Comparison of ENCODE assay signal across 8 mouse cellular contexts in the genomic region with DNA sequence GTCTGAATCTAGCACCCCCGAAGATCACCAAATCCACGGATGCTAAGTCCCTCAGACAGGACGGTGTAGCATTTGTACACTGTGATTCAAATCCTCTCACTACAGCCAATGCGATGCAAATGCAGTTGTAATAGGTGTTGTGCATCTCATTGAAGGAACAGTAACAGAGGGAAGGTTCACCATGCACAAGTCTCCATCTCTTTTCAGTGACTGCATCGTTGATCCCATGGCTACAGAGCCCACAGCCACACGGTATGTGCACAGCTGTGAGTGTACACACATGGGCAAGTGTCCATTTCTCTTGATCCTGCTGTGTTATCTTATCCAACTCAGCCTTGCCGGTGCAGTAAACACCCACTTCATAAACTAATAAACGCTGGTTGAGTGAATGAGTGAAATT.
DNase-seq lines count a peak whose midpoint lies in the region; ATAC-seq and TF ChIP-seq lines count a peak whose summit lies in the region.
"Had no signal": no experiment of that assay in that cellular context is flagged by ENCODE, and none has a peak within 500 bp of the region (broad histone marks: within the 10 kb centered on the region; RNA-seq: fewer than 3 reads in every experiment).

No protein-coding gene starts in this region.

- TF ChIP-seq POLR2A in myocyte (IDR thresholded peaks at IDR 0.05; ENCODE audit: insufficient read length, low read depth), result no peak
- no peak for TF ChIP-seq POLR2A in kidney, adult 2 months (IDR thresholded peaks at IDR 0.05; ENCODE audit: low read depth, low read length)

- H3K27ac ChIP-seq in kidney, embryonic 15.5 days, result no peak overlapping the region
- no peak overlapping the region for H3K27ac ChIP-seq in embryonic facial prominence, embryonic 15.5 days (replicated peaks)
- H3K27ac ChIP-seq in hindbrain, embryonic 14.5 days, result no peak overlapping the region
- H3K27ac ChIP-seq in kidney, adult 2 months (ENCODE audit: insufficient read depth, low read depth, low read length), result no peak overlapping the region

- no peak overlapping the region for H3K4me2 ChIP-seq in kidney, embryonic 15.5 days
- H3K4me2 ChIP-seq in embryonic facial prominence, embryonic 15.5 days (replicated peaks), result peak overlapping the region; percentile 33
- H3K4me2 ChIP-seq in hindbrain, embryonic 14.5 days (replicated peaks), result peak overlapping the region; percentile 21; the same call in 1 of the 2 replicates
- peak overlapping the region; percentile 8 for H3K4me2 ChIP-seq in myocyte (ENCODE audit: low read depth)

- H3K9me3 ChIP-seq in kidney, embryonic 15.5 days (replicated peaks), result no peaks in the 10 kb centered on the region
- H3K9me3 ChIP-seq in embryonic facial prominence, embryonic 15.5 days (replicated peaks), result no peaks in the 10 kb centered on the region
- H3K9me3 ChIP-seq in hindbrain, embryonic 14.5 days (ENCODE audit: control insufficient read depth, low read length), result no peaks in the 10 kb centered on the region

- no peak overlapping the region for H3K4me3 ChIP-seq in kidney, embryonic 15.5 days (replicated peaks)
- no peak overlapping the region for H3K4me3 ChIP-seq in embryonic facial prominence, embryonic 15.5 days (replicated peaks)
- H3K4me3 ChIP-seq in hindbrain, embryonic 14.5 days (replicated peaks; ENCODE audit: low read length), result no peak overlapping the region
- no peak overlapping the region for H3K4me3 ChIP-seq in myocyte
- H3K4me3 ChIP-seq in kidney, adult 2 months (ENCODE audit: insufficient read depth, low read depth, low read length), result no peak overlapping the region

- intact Hi-C loops in gastrocnemius, postnatal 36 days (cut with DNase I), result no loop called here

- TF ChIP-seq CTCF in kidney, adult 2 months (conservative IDR thresholded peaks at IDR 0.05; ENCODE audit: insufficient read depth, insufficient read length, low read depth, low read length), result no peak

- no peak overlapping the region for H3ac ChIP-seq in myocyte (ENCODE audit: control insufficient read depth, insufficient read length)

- H3K9ac ChIP-seq in kidney, embryonic 15.5 days, result no peak overlapping the region
- no peak overlapping the region for H3K9ac ChIP-seq in embryonic facial prominence, embryonic 15.5 days
- 0 out of 2 replicates have a peak overlapping the region, but pooled peaks have one; percentile 35 for H3K9ac ChIP-seq in hindbrain, embryonic 14.5 days

- H3K27me3 ChIP-seq in kidney, embryonic 15.5 days, result peaks cover 30% of the 10 kb centered on the region
- H3K27me3 ChIP-seq in embryonic facial prominence, embryonic 15.5 days, result peaks cover 17% of the 10 kb centered on the region
- no peaks in the 10 kb centered on the region for H3K27me3 ChIP-seq in hindbrain, embryonic 14.5 days (ENCODE audit: control insufficient read depth, insufficient read depth, low read length)
- H3K27me3 ChIP-seq in myocyte (ENCODE audit: control insufficient read depth, insufficient read depth, insufficient read length), result no peaks in the 10 kb centered on the region
- no peaks in the 10 kb centered on the region for H3K27me3 ChIP-seq in kidney, adult 2 months (replicated peaks; ENCODE audit: control insufficient read depth, insufficient read depth, low read length)

- no peaks in the 10 kb centered on the region for H3K79me2 ChIP-seq in myocyte (ENCODE audit: control insufficient read depth, insufficient read depth)

- DNase-seq in kidney, adult 11 months, result no peak
- no peak for DNase-seq in hindbrain, embryonic 14.5 days (ENCODE audit: low spot score)
- no peak for DNase-seq in gastrocnemius, postnatal 36 days
- DNase-seq in kidney, adult 2 months, result no peak
- DNase-seq: right cerebral cortex, postnatal 25 days had no signal

- no peaks in the 10 kb centered on the region for H3K36me3 ChIP-seq in kidney, embryonic 15.5 days
- no peaks in the 10 kb centered on the region for H3K36me3 ChIP-seq in embryonic facial prominence, embryonic 15.5 days
- no peaks in the 10 kb centered on the region for H3K36me3 ChIP-seq in hindbrain, embryonic 14.5 days (replicated peaks; ENCODE audit: control insufficient read depth, insufficient read depth)
- no peaks in the 10 kb centered on the region for H3K36me3 ChIP-seq in myocyte (ENCODE audit: control insufficient read depth, insufficient read depth)
- H3K36me3 ChIP-seq in kidney, adult 2 months (ENCODE audit: control insufficient read depth, insufficient read depth, low read length), result no peaks in the 10 kb centered on the region

- H3K4me1 ChIP-seq in kidney, embryonic 15.5 days, result peaks cover 27% of the 10 kb centered on the region
- peaks cover 25% of the 10 kb centered on the region for H3K4me1 ChIP-seq in embryonic facial prominence, embryonic 15.5 days
- H3K4me1 ChIP-seq in hindbrain, embryonic 14.5 days (replicated peaks; ENCODE audit: control insufficient read depth, insufficient read depth, low read length), result peaks cover 22% of the 10 kb centered on the region; the same call in 1 of the 2 replicates
- H3K4me1 ChIP-seq in kidney, adult 2 months (ENCODE audit: control insufficient read depth, insufficient read depth, low read length), result no peaks in the 10 kb centered on the region

- ATAC-seq in kidney, embryonic 15.5 days (replicated peaks; ENCODE audit: low FRiP score), result 0 out of 2 replicates have a peak, but pooled peaks have one; percentile 19
- no peak for ATAC-seq in embryonic facial prominence, embryonic 15.5 days (ENCODE audit: insufficient number of reproducible peaks, low FRiP score, low TSS enrichment, low read depth)
- peak; percentile 43 for ATAC-seq in hindbrain, embryonic 14.5 days (ENCODE audit: low FRiP score)

- 25% methylated on average over 8 of the region's 8 CpGs for WGBS in kidney, embryonic 15.5 days
- 20% methylated on average over 8 of the region's 8 CpGs for WGBS in embryonic facial prominence, embryonic 15.5 days
- 28% methylated on average over 8 of the region's 8 CpGs for WGBS in hindbrain, embryonic 14.5 days
- WGBS in kidney, adult 2 months, result 33% methylated on average over 8 of the region's 8 CpGs

TF ChIP-seq in myocyte, 11 proteins besides CTCF, POLR2A, EP300 and RAD21:
- no peak for TF ChIP-seq MYOG (IDR thresholded peaks at IDR 0.05; ENCODE audit: control insufficient read depth in 1 of 3, insufficient read depth in 1 of 3, insufficient read length in 2 of 3, low read depth in 2 of 3)
- TF ChIP-seq SRF (IDR thresholded peaks at IDR 0.05; ENCODE audit: control insufficient read depth, insufficient read length, low read depth), result no peak
- no peak for TF ChIP-seq CEBPB (IDR thresholded peaks at IDR 0.05; ENCODE audit: insufficient read depth, poor library complexity, severe bottlenecking)
- no peak for TF ChIP-seq TCF3 (IDR thresholded peaks at IDR 0.05; ENCODE audit: insufficient read length, low read depth)
- TF ChIP-seq MAX (IDR thresholded peaks at IDR 0.05; ENCODE audit: low read depth), result no peak
- no peak for TF ChIP-seq USF1 (IDR thresholded peaks at IDR 0.05; ENCODE audit: low read depth)
- TF ChIP-seq TCF12 (IDR thresholded peaks at IDR 0.05; ENCODE audit: insufficient read depth, poor library complexity, severe bottlenecking), result no peak
- no peak for TF ChIP-seq E2F4 (IDR thresholded peaks at IDR 0.05; ENCODE audit: insufficient read depth)
- TF ChIP-seq POLR2AphosphoS2 (IDR thresholded peaks at IDR 0.05; ENCODE audit: insufficient read length, low read depth), result no peak
- no peak for TF ChIP-seq REST (IDR thresholded peaks at IDR 0.05; ENCODE audit: insufficient read depth, insufficient read length)
- TF ChIP-seq MYOD1 (IDR thresholded peaks at IDR 0.05; ENCODE audit: control insufficient read depth in 1 of 3, insufficient read length in 2 of 3, low read depth in 2 of 3), result no peak
TF ChIP-seq in myocyte: peak in this region for 0.
